Mouse (Mus musculus) liver, adult 2 months (tissue): Measurements from ENCODE around the gene Slc6a4.

Source experiments
- CTCF ChIP-seq: fragments of 200-500 bp; IDR thresholded peaks from 2 replicates; pipeline ENCODE4 v1.5.1; 2011; ENCODE audit warnings: low read depth, low read length, control low read depth
- POLR2A ChIP-seq: fragments of 200-500 bp; IDR thresholded peaks from 2 replicates; pipeline ENCODE4 v1.6.1; 2011; ENCODE audit warnings: low read length, control low read depth; ENCODE audit not compliant: insufficient read depth; ENCODE audit errors: extremely low read depth

GRCm38 (mm10) chr11:76984173-76984572, 14.2 kb upstream of the Slc6a4 start:
- no peak for TF ChIP-seq CTCF
- TF ChIP-seq POLR2A, result no peak
